In genomic region chr13:40734316-40734965, GRCm38 (mm10) we compare ENCODE assay signal across 8 mouse cellular contexts. TPM values are rescaled to one million over a fixed set of nuclear protein-coding genes. Genes with fewer than 3 reads are reported as not detected.
A peak's percentile ranks its signal among the peaks of the same experiment; 100 is the strongest.
DNase-seq lines count a peak whose midpoint lies in the region; ATAC-seq and TF ChIP-seq lines count a peak whose summit lies in the region.

No protein-coding gene starts in this region.

- peak overlapping the region; percentile 50 for H3K4me3 ChIP-seq in kidney, adult 2 months (ENCODE audit: insufficient read depth, low read depth, low read length)
- peak overlapping the region; percentile 67 for H3K4me3 ChIP-seq in embryonic facial prominence, embryonic 13.5 days
- H3K4me3 ChIP-seq in intestine, postnatal 0 days (ENCODE audit: low read depth, low read length) = peak overlapping the region; percentile 34
- peak overlapping the region; percentile 46 for H3K4me3 ChIP-seq in neural tube, embryonic 14.5 days (ENCODE audit: low read depth, low read length)

- TF ChIP-seq CTCF in kidney, adult 2 months (conservative IDR thresholded peaks at IDR 0.05; ENCODE audit: insufficient read depth, insufficient read length, low read depth, low read length) = no peak
- no peak for TF ChIP-seq CTCF in intestine, postnatal 0 days (IDR thresholded peaks at IDR 0.05; ENCODE audit: low read depth)

- no peaks in the 10 kb centered on the region for H3K36me3 ChIP-seq in kidney, adult 2 months (ENCODE audit: control insufficient read depth, insufficient read depth, low read length)
- no peaks in the 10 kb centered on the region for H3K36me3 ChIP-seq in embryonic facial prominence, embryonic 13.5 days
- no peaks in the 10 kb centered on the region for H3K36me3 ChIP-seq in intestine, postnatal 0 days (ENCODE audit: control insufficient read depth, insufficient read depth)
- H3K36me3 ChIP-seq in neural tube, embryonic 14.5 days (ENCODE audit: control insufficient read depth, insufficient read depth, low read length) = no peaks in the 10 kb centered on the region

- H3K9ac ChIP-seq in embryonic facial prominence, embryonic 13.5 days = peak overlapping the region; percentile 96
- no peak overlapping the region for H3K9ac ChIP-seq in intestine, postnatal 0 days (ENCODE audit: low read depth, low read length)
- H3K9ac ChIP-seq in neural tube, embryonic 14.5 days (replicated peaks; ENCODE audit: low read depth, low read length) = no peak overlapping the region

- H3K27me3 ChIP-seq in kidney, adult 2 months (replicated peaks; ENCODE audit: control insufficient read depth, insufficient read depth, low read length) = peaks cover 12% of the 10 kb centered on the region
- H3K27me3 ChIP-seq in embryonic facial prominence, embryonic 13.5 days = peaks cover 77% of the 10 kb centered on the region
- H3K27me3 ChIP-seq in intestine, postnatal 0 days (replicated peaks; ENCODE audit: control insufficient read depth, insufficient read depth, low read length) = peaks cover 93% of the 10 kb centered on the region
- peaks cover 37% of the 10 kb centered on the region for H3K27me3 ChIP-seq in neural tube, embryonic 14.5 days (ENCODE audit: control insufficient read depth, insufficient read depth, low read length)

- TF ChIP-seq POLR2A in kidney, adult 2 months (IDR thresholded peaks at IDR 0.05; ENCODE audit: low read depth, low read length) = no peak

- H3K27ac ChIP-seq in kidney, adult 2 months (ENCODE audit: insufficient read depth, low read depth, low read length) = no peak overlapping the region
- H3K27ac ChIP-seq in embryonic facial prominence, embryonic 13.5 days = peak overlapping the region; percentile 71; the same call in 1 of the 2 replicates
- H3K27ac ChIP-seq in intestine, postnatal 0 days (ENCODE audit: low read depth, low read length) = no peak overlapping the region
- no peak overlapping the region for H3K27ac ChIP-seq in neural tube, embryonic 14.5 days (ENCODE audit: low read depth, low read length)

- no peaks in the 10 kb centered on the region for H3K9me3 ChIP-seq in embryonic facial prominence, embryonic 13.5 days
- H3K9me3 ChIP-seq in intestine, postnatal 0 days (ENCODE audit: control insufficient read depth) = no peaks in the 10 kb centered on the region
- H3K9me3 ChIP-seq in neural tube, embryonic 14.5 days (ENCODE audit: control insufficient read depth, low read length) = no peaks in the 10 kb centered on the region

- H3K4me1 ChIP-seq in kidney, adult 2 months (ENCODE audit: control insufficient read depth, insufficient read depth, low read length) = no peaks in the 10 kb centered on the region
- peaks cover 37% of the 10 kb centered on the region for H3K4me1 ChIP-seq in embryonic facial prominence, embryonic 13.5 days
- H3K4me1 ChIP-seq in intestine, postnatal 0 days (replicated peaks; ENCODE audit: control insufficient read depth, insufficient read depth, low read length) = no peaks in the 10 kb centered on the region; the same call in 1 of the 2 replicates
- no peaks in the 10 kb centered on the region for H3K4me1 ChIP-seq in neural tube, embryonic 14.5 days (ENCODE audit: control insufficient read depth, insufficient read depth, low read length)

- ATAC-seq in embryonic facial prominence, embryonic 13.5 days (ENCODE audit: insufficient number of reproducible peaks, insufficient read depth, low FRiP score, low TSS enrichment, low read depth) = no peak
- ATAC-seq in intestine, postnatal 0 days = no peak
- no peak for ATAC-seq in neural tube, embryonic 14.5 days (ENCODE audit: low read depth)

- WGBS in kidney, adult 2 months = 4% methylated on average over 33 of the region's 33 CpGs
- under 1% methylated on average over 33 of the region's 33 CpGs for WGBS in embryonic facial prominence, embryonic 13.5 days
- WGBS in intestine, postnatal 0 days = 2% methylated on average over 33 of the region's 33 CpGs
- 1% methylated on average over 33 of the region's 33 CpGs for WGBS in neural tube, embryonic 14.5 days

- H3K4me2 ChIP-seq in embryonic facial prominence, embryonic 13.5 days = peak overlapping the region; percentile 67
- H3K4me2 ChIP-seq in intestine, postnatal 0 days (replicated peaks; ENCODE audit: low read depth) = peak overlapping the region; percentile 62
- peak overlapping the region; percentile 55 for H3K4me2 ChIP-seq in neural tube, embryonic 14.5 days (ENCODE audit: low read depth, low read length)

- DNase-seq in kidney, adult 2 months = no peak
- no peak for DNase-seq in kidney, postnatal 36 days
- no peak for DNase-seq in spleen, postnatal 14 days (ENCODE audit: low spot score in 2 of 2)
- no peak for DNase-seq in c-Kit-positive CD71-positive TER-119-positive erythroid progenitor cells, embryonic 14.5 days (ENCODE audit: low spot score)
- DNase-seq in layer of hippocampus, adult 9-10 months (ENCODE audit: low spot score) = no peak

RNA-seq across cellular contexts. Expression of gene Tfap2a, which starts 3.7 kb away (rescaled TPM):
- 4.3 and 5.2 TPM in 2 replicates for polyA plus RNA-seq in kidney, adult 2 months (2012; rRNA removed)
- polyA plus RNA-seq in embryonic facial prominence, embryonic 13.5 days (2015; fragmentation: Nextera tagmentation; extraction: Ambion mirVana) = 17.5 and 20.5 TPM in 2 replicates
- polyA plus RNA-seq in intestine, postnatal 0 days (2015; fragmentation: Nextera tagmentation; extraction: Ambion mirVana) = 0.04 and 0.07 TPM in 2 replicates
- polyA plus RNA-seq in neural tube, embryonic 14.5 days (2014; fragmentation: Nextera tagmentation; extraction: Ambion mirVana) = 7.3 and 9.1 TPM in 2 replicates
